Mouse (Mus musculus): ENCODE measurements around the gene Gm498. TPM values are rescaled to one million over a fixed set of nuclear protein-coding genes. Genes with fewer than 3 reads are reported as not detected.

Gene Gm498
- polyA plus RNA-seq, 1 experiment from 2014 or later, result not detected

- no peak overlapping the region for H3K4me3 ChIP-seq
- no peak overlapping the region for H3K4me2 ChIP-seq
- H3K27me3 ChIP-seq (replicated peaks), result peaks cover 14% of the 10 kb centered on the region; the same call in 1 of the 2 replicates
- ATAC-seq (ENCODE audit: insufficient number of reproducible peaks, low FRiP score), result no peak
- no peak overlapping the region for H3K9ac ChIP-seq
- no peaks in the 10 kb centered on the region for H3K9me3 ChIP-seq (replicated peaks)
- no peaks in the 10 kb centered on the region for H3K4me1 ChIP-seq (replicated peaks)
- 2% methylated on average over 2 of the region's 2 CpGs for WGBS
- no peaks in the 10 kb centered on the region for H3K36me3 ChIP-seq
- no peak overlapping the region for H3K27ac ChIP-seq (ENCODE audit: poor library complexity, severe bottlenecking)
Observed at GRCm38 (mm10) chr7:143900667-143901066, 34.0 kb downstream of the Gm498 start.

GRCm38 (mm10) chr7:143905176-143905575, 38.5 kb downstream of the Gm498 start:
- Histone ChIP-seq H3K27ac (ENCODE audit: poor library complexity, severe bottlenecking) (no peak overlapping the region), H3K4me1 (replicated peaks) (no peaks in the 10 kb centered on the region), H3K4me3 (no peak overlapping the region), H3K4me2 (no peak overlapping the region), H3K27me3 (replicated peaks) (peaks cover 19% of the 10 kb centered on the region; the same call in 1 of the 2 replicates), H3K9me3 (replicated peaks) (peaks cover under 1% of the 10 kb centered on the region; the same call in 1 of the 2 replicates), H3K9ac (no peak overlapping the region), H3K36me3 (no peaks in the 10 kb centered on the region)
- ATAC-seq (ENCODE audit: insufficient number of reproducible peaks, low FRiP score), result no peak
- 100% methylated on average over 1 of the region's 1 CpGs for WGBS

DNA sequence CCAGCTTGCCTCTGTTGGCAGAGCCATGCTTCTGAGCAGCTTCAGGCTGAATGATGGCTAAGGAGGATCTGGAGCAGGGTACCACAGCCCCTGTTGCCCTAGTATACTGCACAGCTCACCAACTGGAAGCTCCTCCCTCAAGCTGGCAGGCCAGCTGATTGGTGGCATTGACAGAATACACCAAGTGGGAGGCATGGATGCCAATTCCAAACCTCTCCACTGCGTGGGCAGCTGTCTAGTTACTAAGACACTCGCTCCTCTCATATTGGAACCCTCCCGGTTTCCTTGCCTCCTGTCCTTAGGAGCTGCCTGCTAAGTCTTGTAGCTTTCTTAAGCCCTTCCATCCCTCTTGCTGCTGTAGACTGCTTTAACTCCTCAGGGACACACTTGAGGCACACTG, 39.0 kb downstream of the Gm498 start:
- no peak overlapping the region for H3K4me3 ChIP-seq
- no peak overlapping the region for H3K9ac ChIP-seq
- no peaks in the 10 kb centered on the region for H3K36me3 ChIP-seq
- no peaks in the 10 kb centered on the region for H3K4me1 ChIP-seq (replicated peaks)
- peaks cover 4% of the 10 kb centered on the region; the same call in 1 of the 2 replicates for H3K9me3 ChIP-seq (replicated peaks)
- ATAC-seq (ENCODE audit: insufficient number of reproducible peaks, low FRiP score), result no peak
- H3K27ac ChIP-seq (ENCODE audit: poor library complexity, severe bottlenecking), result no peak overlapping the region
- WGBS, result 68% methylated on average over 3 of the region's 3 CpGs
- peaks cover 19% of the 10 kb centered on the region; the same call in 1 of the 2 replicates for H3K27me3 ChIP-seq (replicated peaks)
- H3K4me2 ChIP-seq, result no peak overlapping the region

- WGBS, result 77% methylated on average over 8 of the region's 8 CpGs
- Histone ChIP-seq H3K4me2 (no peak overlapping the region), H3K27me3 (replicated peaks) (no peaks in the 10 kb centered on the region)
Observed at GRCm38 (mm10) chr7:143913611-143914010, 47.0 kb downstream of the Gm498 start.

GRCm38 (mm10) chr7:143919031-143919679, 52.5 kb downstream of the Gm498 start:
- ATAC-seq (ENCODE audit: insufficient number of reproducible peaks, low FRiP score), result no peak
- Histone ChIP-seq H3K36me3 (no peaks in the 10 kb centered on the region), H3K4me1 (replicated peaks) (no peaks in the 10 kb centered on the region), H3K27ac (ENCODE audit: poor library complexity, severe bottlenecking) (no peak overlapping the region), H3K4me3 (no peak overlapping the region), H3K27me3 (replicated peaks) (no peaks in the 10 kb centered on the region), H3K9me3 (replicated peaks) (peaks cover 3% of the 10 kb centered on the region; the same call in 1 of the 2 replicates), H3K9ac (no peak overlapping the region), H3K4me2 (no peak overlapping the region)
- 74% methylated on average over 3 of the region's 3 CpGs for WGBS

More at GRCm38 (mm10) chr7:143913611-143914010, 47.0 kb downstream of the Gm498 start:
- Histone ChIP-seq H3K36me3 (no peaks in the 10 kb centered on the region), H3K9me3 (replicated peaks) (peaks cover 9% of the 10 kb centered on the region; the same call in 1 of the 2 replicates), H3K27ac (ENCODE audit: poor library complexity, severe bottlenecking) (no peak overlapping the region), H3K9ac (no peak overlapping the region), H3K4me1 (replicated peaks) (no peaks in the 10 kb centered on the region), H3K4me3 (no peak overlapping the region)
- ATAC-seq (ENCODE audit: insufficient number of reproducible peaks, low FRiP score), result no peak

DNA sequence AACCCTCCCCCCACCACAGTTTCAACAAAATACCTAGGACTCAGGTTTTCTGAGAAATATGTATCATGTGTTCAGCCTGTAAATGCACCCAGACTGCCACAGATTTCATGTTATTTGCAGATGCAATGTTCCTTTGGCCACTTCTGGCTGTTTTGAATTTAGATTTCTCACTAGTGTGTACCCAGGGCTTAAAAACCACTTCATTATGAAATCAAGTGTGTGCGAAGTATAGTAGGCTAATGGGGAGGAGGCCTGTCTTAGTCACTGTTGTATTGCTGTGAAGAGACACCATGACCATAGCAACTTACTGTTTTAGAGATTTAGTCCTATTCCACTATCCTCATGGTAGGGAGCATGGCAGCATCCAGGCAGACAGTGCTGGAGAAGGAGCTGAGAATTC, 63.3 kb downstream of the Gm498 start:
- H3K9me3 ChIP-seq (replicated peaks), result no peaks in the 10 kb centered on the region
- H3K27ac ChIP-seq (ENCODE audit: poor library complexity, severe bottlenecking), result no peak overlapping the region
- no peaks in the 10 kb centered on the region for H3K4me1 ChIP-seq (replicated peaks)
- H3K4me3 ChIP-seq, result no peak overlapping the region
- no peak for ATAC-seq (ENCODE audit: insufficient number of reproducible peaks, low FRiP score)
- 91% methylated on average over 1 of the region's 1 CpGs for WGBS
- no peak overlapping the region for H3K4me2 ChIP-seq
- H3K9ac ChIP-seq, result no peak overlapping the region
- no peaks in the 10 kb centered on the region for H3K36me3 ChIP-seq
- peaks cover 8% of the 10 kb centered on the region; the same call in 1 of the 2 replicates for H3K27me3 ChIP-seq (replicated peaks)

DNA sequence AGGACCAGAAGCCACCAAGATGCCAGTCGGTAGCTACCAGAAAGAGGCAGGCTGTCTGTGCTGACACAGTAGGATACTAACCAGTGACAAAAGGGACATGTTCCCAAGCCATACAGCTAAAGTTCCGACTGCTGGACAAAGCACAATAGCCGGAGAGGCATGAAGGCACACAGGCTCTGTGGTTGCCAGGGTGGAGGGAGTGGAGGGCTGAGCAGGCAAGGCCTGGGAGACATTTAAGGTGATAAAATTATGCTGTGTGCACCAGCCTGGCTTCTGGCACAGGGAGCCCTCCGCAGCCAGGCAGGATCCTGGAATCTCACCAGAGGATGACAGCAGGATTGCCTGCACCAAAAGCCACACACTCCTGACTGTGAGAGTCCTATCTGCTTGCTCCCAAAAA, 72.0 kb downstream of the Gm498 start:
- no peaks in the 10 kb centered on the region for H3K4me1 ChIP-seq (replicated peaks)
- H3K9me3 ChIP-seq (replicated peaks), result no peaks in the 10 kb centered on the region
- no peaks in the 10 kb centered on the region for H3K36me3 ChIP-seq
- no peak overlapping the region for H3K9ac ChIP-seq
- 62% methylated on average over 4 of the region's 4 CpGs for WGBS
- no peak overlapping the region for H3K27ac ChIP-seq (ENCODE audit: poor library complexity, severe bottlenecking)
- ATAC-seq (ENCODE audit: insufficient number of reproducible peaks, low FRiP score), result no peak
- H3K27me3 ChIP-seq (replicated peaks), result no peaks in the 10 kb centered on the region; the same call in 1 of the 2 replicates
- H3K4me2 ChIP-seq, result no peak overlapping the region
- no peak overlapping the region for H3K4me3 ChIP-seq

DNA sequence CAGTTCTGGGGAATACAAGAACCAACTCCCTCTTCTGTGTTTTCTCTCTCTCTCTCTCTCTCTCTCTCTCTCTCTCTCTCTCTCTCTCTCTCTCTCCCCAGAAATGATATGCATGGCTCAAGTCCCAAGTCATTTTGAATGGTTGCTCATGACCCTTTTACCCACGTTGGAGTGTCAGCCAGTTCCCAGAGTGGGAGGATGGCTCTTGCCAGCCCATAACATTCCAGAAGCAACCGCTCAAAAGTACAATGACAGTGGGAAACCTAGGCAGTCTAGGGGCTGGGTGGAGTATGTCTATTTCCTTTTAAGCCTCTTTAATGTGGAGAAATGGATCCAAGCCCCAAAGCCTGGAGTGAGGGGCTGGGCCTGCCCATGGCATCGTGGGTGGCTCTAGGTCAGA, 72.8 kb downstream of the Gm498 start:
- H3K27ac ChIP-seq (ENCODE audit: poor library complexity, severe bottlenecking), result no peak overlapping the region
- no peak overlapping the region for H3K4me2 ChIP-seq
- WGBS, result 72% methylated on average over 3 of the region's 3 CpGs
- no peak for ATAC-seq (ENCODE audit: insufficient number of reproducible peaks, low FRiP score)
- no peaks in the 10 kb centered on the region; the same call in 1 of the 2 replicates for H3K27me3 ChIP-seq (replicated peaks)
- no peaks in the 10 kb centered on the region for H3K4me1 ChIP-seq (replicated peaks)
- no peak overlapping the region for H3K9ac ChIP-seq
- H3K4me3 ChIP-seq, result no peak overlapping the region
- H3K9me3 ChIP-seq (replicated peaks), result no peaks in the 10 kb centered on the region
- H3K36me3 ChIP-seq, result no peaks in the 10 kb centered on the region

DNA sequence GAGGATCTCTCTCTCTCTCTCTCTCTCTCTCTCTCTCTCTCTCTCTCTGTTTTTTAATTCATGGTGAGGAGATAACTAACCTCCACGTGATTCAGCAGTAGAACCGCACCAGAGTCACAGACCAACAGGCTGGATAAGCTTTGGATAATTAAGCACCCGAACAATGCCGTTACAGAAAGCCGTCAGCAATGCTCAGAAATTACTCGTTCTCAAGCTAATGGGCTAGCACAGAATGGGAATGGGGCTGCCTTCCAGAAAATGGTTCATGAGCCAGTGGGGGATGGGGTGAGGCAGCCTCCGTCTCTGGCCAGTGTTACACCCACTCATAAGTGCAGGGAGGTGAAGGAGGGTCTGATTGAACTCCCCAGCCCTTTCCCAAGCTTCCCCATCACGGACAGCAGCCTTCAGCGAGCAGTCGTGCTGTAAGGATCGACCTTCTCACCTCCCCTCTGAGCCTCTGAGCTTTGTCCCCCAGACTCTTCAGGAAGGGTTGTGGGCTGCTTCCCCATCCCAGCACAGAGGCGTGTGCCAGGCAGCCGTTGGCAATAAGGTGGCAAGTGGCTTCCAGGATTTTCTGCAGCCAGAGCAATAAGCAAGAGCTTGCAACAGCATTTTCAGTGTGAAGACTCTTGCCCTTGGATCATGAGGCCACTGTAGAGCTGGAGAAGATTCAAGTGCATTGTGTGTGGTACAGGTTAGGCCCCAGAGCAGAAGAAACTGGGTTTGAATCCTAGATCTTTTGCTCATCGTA, 76.5 kb downstream of the Gm498 start:
- Histone ChIP-seq H3K4me2 (no peak overlapping the region), H3K27me3 (replicated peaks) (no peaks in the 10 kb centered on the region; the same call in 1 of the 2 replicates), H3K36me3 (no peaks in the 10 kb centered on the region), H3K4me1 (replicated peaks) (no peaks in the 10 kb centered on the region), H3K4me3 (no peak overlapping the region), H3K9me3 (replicated peaks) (no peaks in the 10 kb centered on the region), H3K27ac (ENCODE audit: poor library complexity, severe bottlenecking) (no peak overlapping the region), H3K9ac (no peak overlapping the region)
- ATAC-seq (ENCODE audit: insufficient number of reproducible peaks, low FRiP score), result no peak
- WGBS, result 75% methylated on average over 14 of the region's 14 CpGs

- Histone ChIP-seq H3K36me3 (no peaks in the 10 kb centered on the region), H3K9me3 (replicated peaks) (no peaks in the 10 kb centered on the region), H3K4me3 (no peak overlapping the region), H3K4me2 (no peak overlapping the region), H3K4me1 (replicated peaks) (no peaks in the 10 kb centered on the region), H3K27ac (ENCODE audit: poor library complexity, severe bottlenecking) (no peak overlapping the region), H3K27me3 (replicated peaks) (peaks cover 5% of the 10 kb centered on the region; the same call in 1 of the 2 replicates), H3K9ac (no peak overlapping the region)
- WGBS, result 70% methylated on average over 6 of the region's 6 CpGs
- no peak for ATAC-seq (ENCODE audit: insufficient number of reproducible peaks, low FRiP score)
Observed at GRCm38 (mm10) chr7:143944421-143944980, 77.9 kb downstream of the Gm498 start.
